Mouse (Mus musculus) heart, adult 2 months (tissue): ENCODE measurements around the gene Rras2. TPM values are rescaled to one million over a fixed set of nuclear protein-coding genes. Genes with fewer than 3 reads are reported as not detected.

Experiments
- DNase-seq, 2 experiments: peaks; one replicate each; pipeline ENCODE4 v3.0.0; 2021
- H3K27ac ChIP-seq: fragments of 200-600 bp; 2 replicates; pipeline ENCODE4 v1.8.1; 2022
- H3K27me3 ChIP-seq: fragments of 200-500 bp; 2 replicates; pipeline ENCODE4 v1.6.1; 2012; ENCODE audit warnings: mild to moderate bottlenecking, low read length, inconsistent platforms, mixed read lengths; ENCODE audit not compliant: control insufficient read depth, insufficient read depth
- H3K36me3 ChIP-seq: fragments of 200-500 bp; 2 replicates; pipeline ENCODE4 v1.6.1; 2012; ENCODE audit warnings: low read length, inconsistent platforms; ENCODE audit not compliant: control insufficient read depth, insufficient read depth
- H3K4me1 ChIP-seq: fragments of 200-500 bp; 2 replicates; pipeline ENCODE4 v1.6.1; 2011; ENCODE audit warnings: low read length; ENCODE audit not compliant: control insufficient read depth, insufficient read depth
- H3K4me3 ChIP-seq: fragments of 200-600 bp; 2 replicates; pipeline ENCODE4 v1.8.1; 2022
- H3K79me2 ChIP-seq: fragments of 200-500 bp; replicated peaks from 2 replicates; pipeline ENCODE4 v1.6.1; 2012; ENCODE audit warnings: mild to moderate bottlenecking, inconsistent platforms, low read length, moderate library complexity, mixed read lengths; ENCODE audit not compliant: control insufficient read depth, insufficient read depth
- H3K9ac ChIP-seq: fragments of 200-500 bp; 2 replicates; pipeline ENCODE4 v1.6.1; 2012; ENCODE audit warnings: low read depth, mild to moderate bottlenecking, control low read depth, inconsistent platforms, low read length, mixed read lengths
- CTCF ChIP-seq: fragments of 200-600 bp; IDR thresholded peaks from 2 replicates; pipeline ENCODE4 v1.8.1; 2022; ENCODE audit warnings: antibody characterized with exemption, mild to moderate bottlenecking, moderate library complexity
- EP300 ChIP-seq: fragments of 200-500 bp; IDR thresholded peaks from 2 replicates; pipeline ENCODE4 v1.6.1; 2011; ENCODE audit warnings: low read depth, low read length, control low read depth; ENCODE audit not compliant: insufficient read depth
- POLR2A ChIP-seq: fragments of 200-500 bp; IDR thresholded peaks from 2 replicates; pipeline ENCODE4 v1.6.1; 2011; ENCODE audit warnings: mild to moderate bottlenecking, low read depth, low read length, control low read depth; ENCODE audit not compliant: insufficient read depth
- WGBS: fragments of 180-500 bp; shearing (Covaris S2); methylation state at CpG from one replicate; pipeline ENCODE4 v1.1.7; 2018; 5-methylcytosine and 5-hydroxymethylcytosine counted together
- intact Hi-C: fragments of 180-260 bp; cut with DNase I; formaldehyde crosslinking; loops from one replicate; pipeline ENCODE4 v1.15.1; 2025
- polyA plus RNA-seq: library from polyadenylated mRNA; depleted of rRNA; stranded (reverse); fragments of >200 nt; gene quantifications from 2 replicates; pipeline ENCODE4 v1.2.3, GENCODE M21; 2012
- total RNA-seq, 2 experiments: library from RNA; stranded (reverse); gene quantifications; 2 replicates each; pipeline ENCODE4 v1.2.3; 2021

The Rras2 gene
- total and polyA plus RNA-seq, 3 experiments, result 17.5 to 52.0 (median 48.5) TPM

DNA sequence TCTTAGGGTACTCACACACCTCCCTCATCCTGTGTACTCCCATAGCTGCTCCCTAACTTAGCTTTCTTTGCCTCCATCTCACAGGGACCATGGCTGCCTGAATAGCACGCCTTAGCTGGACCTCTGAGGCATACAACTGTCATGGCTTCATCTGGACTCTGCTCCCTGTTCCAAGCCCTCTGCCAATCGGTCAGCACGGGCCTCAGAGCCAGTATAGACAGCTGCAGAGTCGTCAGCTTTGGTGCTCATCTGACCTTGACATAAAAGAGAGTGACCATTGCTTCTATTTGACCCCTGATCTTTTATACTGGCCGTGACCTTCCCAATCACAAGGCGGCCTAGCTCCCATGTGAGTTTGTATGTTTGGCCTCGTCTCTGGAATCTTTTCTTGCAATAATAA, 43.4 kb downstream of the Rras2 start:
- Histone ChIP-seq H3K4me3 (no peak overlapping the region), H3K27ac (no peak overlapping the region), H3K9ac (no peak overlapping the region), H3K27me3 (no peaks in the 10 kb centered on the region), H3K36me3 (no peaks in the 10 kb centered on the region), H3K4me1 (peaks cover 4% of the 10 kb centered on the region), H3K79me2 (peaks cover 4% of the 10 kb centered on the region)
- WGBS, result 68% methylated on average over 7 of the region's 7 CpGs
- intact Hi-C loops, result no loop called here
- no peak for DNase-seq
- TF ChIP-seq EP300, result no peak
- TF ChIP-seq POLR2A, result no peak
- TF ChIP-seq CTCF, result no peak

GRCm38 (mm10) chr7:114071851-114072616, 45.5 kb downstream of the Rras2 start:
- Histone ChIP-seq H3K27ac (no peak overlapping the region), H3K4me1 (peaks cover 4% of the 10 kb centered on the region), H3K36me3 (no peaks in the 10 kb centered on the region), H3K27me3 (no peaks in the 10 kb centered on the region), H3K9ac (no peak overlapping the region), H3K79me2 (peaks cover 5% of the 10 kb centered on the region), H3K4me3 (no peak overlapping the region)
- TF ChIP-seq EP300 (no peak), CTCF (no peak), POLR2A (no peak)
- DNase-seq, result no peak
- WGBS, result 23% methylated on average over 13 of the region's 13 CpGs
- intact Hi-C loops, result no loop called here

- no peaks in the 10 kb centered on the region for H3K36me3 ChIP-seq
- H3K9ac ChIP-seq, result no peak overlapping the region
- peaks cover 5% of the 10 kb centered on the region for H3K79me2 ChIP-seq
- DNase-seq, result no peak
- no peak overlapping the region for H3K4me3 ChIP-seq
- H3K4me1 ChIP-seq, result peaks cover 6% of the 10 kb centered on the region
- intact Hi-C loops, result no loop called here
- no peak overlapping the region for H3K27ac ChIP-seq
- no peak for TF ChIP-seq POLR2A
- TF ChIP-seq CTCF, result no peak
- no peak for TF ChIP-seq EP300
- WGBS, result 86% methylated on average over 5 of the region's 5 CpGs
- H3K27me3 ChIP-seq, result no peaks in the 10 kb centered on the region
Measured at GRCm38 (mm10) chr7:114071395-114071794, 46.2 kb downstream of the Rras2 start.

DNA sequence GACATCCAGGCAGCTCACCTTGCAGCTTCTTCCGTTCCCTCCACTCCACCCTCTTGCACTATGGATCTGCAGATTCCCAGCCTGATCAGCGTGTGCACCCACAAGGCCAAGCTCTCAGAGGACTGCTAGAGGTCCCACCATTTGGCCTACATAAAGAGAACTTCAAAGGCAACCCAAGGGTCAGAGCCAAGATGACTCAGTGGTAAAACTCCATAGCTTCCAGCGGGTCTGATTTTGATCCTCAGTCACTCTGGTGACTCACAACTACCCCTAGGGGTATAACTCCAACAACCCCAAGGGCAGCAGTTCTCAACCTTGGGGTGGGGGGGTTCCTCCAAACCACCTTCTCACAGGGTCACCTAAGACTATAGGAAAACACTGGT, 47.1 kb downstream of the Rras2 start:
- Histone ChIP-seq H3K79me2 (peaks cover 4% of the 10 kb centered on the region; the same call in 1 of the 2 replicates), H3K9ac (no peak overlapping the region), H3K4me1 (peaks cover 8% of the 10 kb centered on the region), H3K4me3 (no peak overlapping the region), H3K27ac (no peak overlapping the region), H3K27me3 (no peaks in the 10 kb centered on the region), H3K36me3 (no peaks in the 10 kb centered on the region)
- DNase-seq, result no peak
- TF ChIP-seq POLR2A (no peak), CTCF (no peak), EP300 (no peak)
- WGBS, result 84% methylated on average over 3 of the region's 3 CpGs
- intact Hi-C loops, result no loop called here

DNA sequence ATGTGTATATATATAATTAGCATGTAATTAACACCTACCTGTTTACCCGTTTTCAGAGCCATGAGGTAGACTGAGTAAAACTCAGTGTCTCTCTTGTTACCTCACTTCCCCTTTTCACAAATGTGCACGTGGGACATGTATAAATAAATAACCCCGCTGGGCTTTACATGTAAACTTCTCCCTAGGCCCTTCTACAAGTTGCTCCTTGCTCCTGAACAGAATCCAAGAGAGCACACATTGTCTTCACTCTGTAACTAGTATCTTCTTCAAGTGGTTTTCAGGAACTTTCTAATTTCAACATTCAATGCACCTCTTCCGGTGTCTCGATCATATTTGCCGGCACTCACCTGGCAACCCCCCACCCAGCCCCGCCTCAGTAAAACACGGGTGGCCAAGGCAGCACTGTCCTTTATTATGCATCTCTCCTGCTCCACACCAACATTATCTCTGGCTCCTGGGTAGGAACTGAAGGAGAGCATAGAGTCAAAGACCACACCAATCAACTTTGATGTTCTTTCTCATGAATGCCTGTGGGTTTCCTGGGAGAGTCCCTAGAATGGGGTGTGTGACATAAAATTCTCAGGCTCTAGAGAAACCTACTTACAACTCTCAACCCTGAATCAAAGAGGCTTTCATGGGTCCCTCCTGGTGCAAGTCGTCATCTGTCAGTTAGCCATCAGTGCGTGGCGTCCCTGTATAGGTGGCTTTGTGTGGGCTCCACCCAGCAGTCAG, 47.7 kb downstream of the Rras2 start:
- no peak overlapping the region for H3K9ac ChIP-seq
- WGBS, result 77% methylated on average over 11 of the region's 11 CpGs
- no peaks in the 10 kb centered on the region for H3K36me3 ChIP-seq
- H3K27me3 ChIP-seq, result no peaks in the 10 kb centered on the region
- H3K4me3 ChIP-seq, result no peak overlapping the region
- no peak overlapping the region for H3K27ac ChIP-seq
- intact Hi-C loops, result loop anchor here (5.0 kb wide), 1 partner anchor 47 kb away; the partner anchor contains the start of gene Rras2
- H3K4me1 ChIP-seq, result peaks cover 8% of the 10 kb centered on the region
- TF ChIP-seq CTCF (no peak), POLR2A (no peak), EP300 (no peak)
- H3K79me2 ChIP-seq, result peaks cover 4% of the 10 kb centered on the region; the same call in 1 of the 2 replicates
- DNase-seq, result no peak
